In the genomic region with DNA sequence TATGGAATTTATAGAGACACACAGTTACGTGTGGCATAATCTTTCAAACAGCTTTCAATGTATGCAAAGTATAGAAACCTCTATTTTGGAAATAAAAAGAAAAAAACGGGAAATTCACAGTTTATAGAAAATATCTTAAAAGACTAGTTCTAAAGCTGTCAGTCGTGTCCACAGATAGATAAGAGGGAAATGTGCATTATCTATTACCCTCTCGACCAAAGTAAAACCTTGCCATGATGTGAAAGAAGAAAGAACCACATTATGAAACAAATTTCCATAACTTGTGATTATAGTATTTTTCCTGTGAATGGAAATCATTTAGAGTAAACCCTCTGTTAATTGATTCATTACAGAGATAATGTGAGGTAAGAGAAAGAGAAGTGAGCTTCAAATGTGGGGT, we compare ENCODE assay signal across 35 mouse cellular contexts.
"Had no signal": no experiment of that assay in that cellular context is flagged by ENCODE, and none has a peak within 500 bp of the region (broad histone marks: within the 10 kb centered on the region; RNA-seq: fewer than 3 reads in every experiment).

No protein-coding gene starts in this region.

- H3K4me1 ChIP-seq: heart, embryonic 10.5 days; heart, embryonic 12.5 days; heart, embryonic 13.5 days; heart, embryonic 15.5 days; hindbrain, embryonic 10.5 days; hindbrain, embryonic 12.5 days; hindbrain, embryonic 13.5 days; hindbrain, embryonic 15.5 days; intestine, embryonic 15.5 days; kidney, embryonic 15.5 days had no signal

- DNase-seq: heart, postnatal 10 days; heart, postnatal 14 days; heart, postnatal 36 days; heart, postnatal 4 days; kidney, adult 11 months; kidney, adult 18-20 months; kidney, adult 2 months; kidney, adult 8-10 months; kidney, adult 9 months; kidney, postnatal 10 days; kidney, postnatal 14 days; kidney, postnatal 25 days; kidney, postnatal 36 days; kidney, postnatal 4 days; layer of hippocampus, adult 9-11 months; layer of hippocampus, postnatal 36 days had no signal

- H3K27me3 ChIP-seq: heart, embryonic 12.5 days; heart, embryonic 13.5 days; heart, embryonic 15.5 days; hindbrain, embryonic 12.5 days; hindbrain, embryonic 13.5 days; hindbrain, embryonic 15.5 days; intestine, embryonic 15.5 days; kidney, embryonic 15.5 days had no signal

- H3K36me3 ChIP-seq: heart, embryonic 10.5 days; heart, embryonic 12.5 days; heart, embryonic 13.5 days; heart, embryonic 15.5 days; hindbrain, embryonic 10.5 days; hindbrain, embryonic 12.5 days; hindbrain, embryonic 13.5 days; hindbrain, embryonic 15.5 days; intestine, embryonic 15.5 days; kidney, embryonic 15.5 days had no signal

- ATAC-seq: hindbrain, embryonic 16.5 days; hindbrain, postnatal 0 days; inflammation-experienced regulatory T-cells, adult 6 months; intestine, embryonic 15.5 days; intestine, embryonic 16.5 days; intestine, postnatal 0 days had no signal

- H3K9ac ChIP-seq: heart, embryonic 12.5 days; heart, embryonic 13.5 days; heart, embryonic 15.5 days; hindbrain, embryonic 12.5 days; hindbrain, embryonic 13.5 days; hindbrain, embryonic 14.5 days; hindbrain, embryonic 15.5 days; intestine, embryonic 15.5 days; kidney, embryonic 15.5 days had no signal

- H3K9me3 ChIP-seq: heart, embryonic 10.5 days; heart, embryonic 12.5 days; heart, embryonic 13.5 days; heart, embryonic 15.5 days; hindbrain, embryonic 10.5 days; hindbrain, embryonic 12.5 days; hindbrain, embryonic 13.5 days; hindbrain, embryonic 15.5 days; intestine, embryonic 15.5 days; kidney, embryonic 15.5 days had no signal

- H3K27ac ChIP-seq: heart, embryonic 10.5 days; heart, embryonic 13.5 days; heart, embryonic 15.5 days; hindbrain, embryonic 10.5 days; hindbrain, embryonic 12.5 days; hindbrain, embryonic 13.5 days; hindbrain, embryonic 14.5 days; hindbrain, embryonic 15.5 days; hindbrain, postnatal 0 days; intestine, embryonic 15.5 days; kidney, embryonic 15.5 days; kidney, postnatal 0 days; layer of hippocampus, adult 2 months; left cerebral cortex, adult 2 months had no signal

- H3K4me3 ChIP-seq: heart, embryonic 10.5 days; heart, embryonic 12.5 days; heart, embryonic 13.5 days; heart, embryonic 15.5 days; hindbrain, embryonic 10.5 days; hindbrain, embryonic 12.5 days; hindbrain, embryonic 13.5 days; hindbrain, embryonic 15.5 days; intestine, embryonic 15.5 days; kidney, embryonic 15.5 days; layer of hippocampus, adult 2 months; left cerebral cortex, adult 2 months had no signal
